Mouse (Mus musculus): ENCODE data around the gene Plekhd1.

Gene Plekhd1

GRCm38 (mm10) chr12:80699144-80699531 is 6.7 kb downstream of the Plekhd1 start:
- no peak for DNase-seq (ENCODE audit: low spot score)

DNA sequence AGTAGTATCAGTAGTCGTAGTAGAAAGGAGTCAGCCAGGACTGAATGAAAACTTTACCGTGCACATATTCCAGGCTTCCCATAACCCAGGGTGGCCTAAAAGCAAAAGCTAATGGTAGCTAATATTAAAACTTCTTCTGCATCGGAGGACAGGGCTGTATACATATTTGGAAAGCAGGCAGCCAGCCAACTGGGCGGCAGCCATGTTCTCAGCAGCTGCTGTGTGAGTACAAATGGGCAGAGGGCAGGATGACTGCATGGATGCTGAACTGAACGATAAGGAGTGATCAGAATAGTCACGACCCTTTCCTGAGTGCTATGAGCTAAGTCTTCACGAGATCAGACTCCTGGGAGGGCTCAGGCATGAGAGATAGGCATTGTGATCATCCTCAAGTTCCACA is 8.9 kb downstream of the Plekhd1 start:
- no peak for DNase-seq (ENCODE audit: low spot score)

DNA sequence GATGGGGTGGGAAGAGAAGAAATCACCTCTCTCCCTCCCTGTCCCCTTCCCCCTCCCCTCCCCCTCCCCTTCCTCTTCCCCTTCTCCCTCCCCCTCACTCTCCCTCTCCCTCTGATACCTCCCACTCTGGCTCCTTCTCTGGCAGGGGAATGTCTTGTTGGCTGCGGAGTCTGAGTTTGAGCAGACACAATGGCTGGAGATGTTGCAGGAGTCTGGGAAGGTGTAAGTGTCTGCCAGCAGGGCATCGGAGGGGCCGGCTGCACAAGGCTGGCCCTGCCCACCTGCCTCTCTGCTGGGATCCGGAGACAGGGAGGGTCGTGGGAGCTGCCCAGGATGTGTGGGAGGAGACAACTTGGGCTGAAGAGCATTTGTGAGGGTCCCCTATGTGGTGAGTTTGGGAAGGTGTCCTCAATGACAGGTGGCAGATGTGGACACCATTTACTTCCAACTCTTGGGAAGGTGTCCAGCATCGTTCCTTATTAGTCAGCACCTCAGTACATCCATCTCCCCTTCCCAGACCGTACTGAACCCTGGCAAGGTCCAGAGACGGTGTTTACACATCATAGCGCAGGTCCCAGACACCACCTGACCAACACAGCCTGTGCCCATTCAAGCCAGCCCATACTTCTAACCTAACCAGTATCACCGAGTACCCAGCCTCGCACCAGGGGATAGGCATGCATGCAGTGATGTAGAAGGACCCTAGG is 14.0 kb downstream of the Plekhd1 start:
- DNase-seq (ENCODE audit: low spot score), result no peak

DNA sequence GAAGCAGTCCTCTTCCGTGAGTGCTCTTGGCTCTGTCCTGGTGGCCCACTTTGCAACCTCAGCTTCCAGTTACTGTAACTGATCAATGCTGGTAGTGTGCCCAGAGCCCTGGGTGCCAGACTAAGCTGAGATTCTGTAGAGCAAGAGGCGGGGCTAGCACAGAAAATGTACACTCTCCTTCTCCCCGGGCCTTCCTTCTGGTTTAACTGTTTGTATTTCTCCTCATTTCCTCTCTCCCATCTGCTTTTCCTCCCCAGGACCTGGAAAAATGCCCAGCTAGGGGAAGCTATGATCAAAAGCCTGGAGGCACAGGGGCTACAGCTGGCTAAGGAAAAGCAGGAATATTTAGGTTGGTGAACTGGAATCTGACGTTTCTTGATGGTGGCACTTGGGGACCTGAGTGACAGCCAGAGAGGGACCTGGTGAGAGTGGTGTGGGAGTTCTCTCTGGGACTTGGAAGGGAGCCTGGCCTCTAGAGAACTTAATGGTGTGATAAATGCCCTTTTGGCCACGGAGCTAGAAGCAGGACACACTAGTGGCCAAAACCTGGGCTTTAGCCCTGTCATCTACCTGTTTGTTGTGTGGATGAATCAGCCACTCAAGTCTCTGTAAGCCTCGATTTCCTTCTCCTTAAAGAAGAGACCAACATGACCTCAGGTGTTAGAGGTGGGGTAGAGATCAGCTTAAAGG is 14.7 kb downstream of the Plekhd1 start:
- no peak for DNase-seq (ENCODE audit: low spot score)

DNA sequence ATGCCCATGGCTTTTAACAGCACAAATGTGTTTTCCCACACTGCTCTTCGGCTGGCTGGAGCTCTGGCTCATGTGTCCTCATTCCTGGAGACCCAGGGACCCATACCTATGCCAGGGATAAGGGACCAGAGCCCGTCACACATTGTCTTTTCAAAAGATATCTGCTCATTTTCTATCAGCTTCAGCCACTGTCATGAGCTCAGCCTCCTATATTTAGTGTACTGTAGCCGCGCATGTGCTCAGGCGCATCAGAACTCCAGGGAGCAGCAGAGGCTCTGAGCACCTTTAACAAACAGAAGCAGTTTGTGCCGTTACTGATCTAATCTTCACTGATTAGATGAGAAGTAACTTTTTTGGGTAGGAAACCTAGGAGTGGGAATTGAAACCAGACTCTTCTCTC is 23.5 kb downstream of the Plekhd1 start:
- DNase-seq (ENCODE audit: low spot score), result no peak

DNA sequence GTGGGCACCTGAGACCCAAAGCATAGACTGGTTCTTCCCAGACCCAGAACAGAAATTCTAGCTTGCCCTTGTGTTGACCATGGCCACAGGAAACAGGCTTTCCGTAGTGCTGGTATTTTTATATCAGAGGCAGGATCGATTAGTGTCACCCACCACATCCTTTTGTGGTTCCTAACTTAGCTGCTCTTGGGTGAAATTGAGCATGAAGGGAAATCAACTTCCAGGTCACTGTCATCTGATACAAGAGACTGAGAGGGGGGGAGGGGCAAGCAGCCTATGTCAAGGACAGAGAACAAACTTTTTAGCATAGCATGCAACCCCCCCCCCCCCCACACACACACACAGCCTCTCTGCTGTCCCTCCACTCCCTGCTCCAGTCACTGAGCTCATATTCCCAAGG is 26.8 kb downstream of the Plekhd1 start:
- no peak for DNase-seq (ENCODE audit: low spot score)

- DNase-seq (ENCODE audit: low spot score), result no peak
Observed at GRCm38 (mm10) chr12:80720507-80720906, 28.1 kb downstream of the Plekhd1 start.

DNA sequence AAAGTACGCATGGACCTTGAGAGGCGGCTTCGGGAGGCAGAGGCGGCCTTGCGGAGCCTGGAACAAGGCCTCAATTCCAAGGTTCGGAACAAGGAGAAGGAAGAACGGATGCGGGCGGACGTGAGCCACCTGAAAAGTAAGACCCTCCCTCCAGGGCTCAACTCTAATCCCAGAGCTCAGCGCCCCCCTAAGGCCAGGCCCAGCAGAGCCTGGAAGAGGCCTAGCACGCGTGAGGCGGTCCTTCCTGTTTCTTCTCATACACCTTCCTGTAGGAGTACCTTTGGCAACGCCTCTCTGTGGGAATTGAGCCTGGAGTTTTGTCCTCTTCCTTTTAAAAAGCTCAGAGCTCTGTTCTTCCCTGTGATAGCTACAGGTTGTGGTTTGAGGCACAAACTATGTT is 29.1 kb downstream of the Plekhd1 start:
- DNase-seq (ENCODE audit: low spot score), result no peak

GRCm38 (mm10) chr12:80724853-80725559 is 32.6 kb downstream of the Plekhd1 start:
- peak; percentile 82 for DNase-seq (ENCODE audit: low spot score)

GRCm38 (mm10) chr12:80728207-80728606 is 35.8 kb downstream of the Plekhd1 start:
- no peak for DNase-seq (ENCODE audit: low spot score)

DNA sequence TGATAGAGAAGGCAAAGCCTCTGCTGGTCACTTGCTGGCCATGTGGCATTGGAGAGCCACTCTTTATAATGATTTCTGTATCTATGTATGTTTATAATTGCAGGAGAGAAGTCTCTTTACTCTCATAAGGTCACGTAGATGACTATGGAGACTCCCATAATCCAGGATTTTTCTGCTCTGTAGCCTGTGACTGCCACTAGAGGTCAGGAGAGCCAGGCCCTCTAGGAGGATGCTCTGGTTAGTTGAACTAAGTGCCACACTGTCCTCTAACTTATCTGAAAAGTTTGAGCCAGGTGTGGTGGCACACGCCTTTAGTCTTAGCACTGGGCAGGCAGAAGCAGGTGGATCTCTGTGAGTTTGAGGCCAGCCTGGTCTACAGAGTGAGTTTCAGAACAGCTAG is 36.4 kb downstream of the Plekhd1 start:
- DNase-seq (ENCODE audit: low spot score), result no peak

GRCm38 (mm10) chr12:80729758-80730530 is 37.6 kb downstream of the Plekhd1 start:
- peak; percentile 69 for DNase-seq (ENCODE audit: low spot score)

GRCm38 (mm10) chr12:80730567-80730966 is 38.2 kb downstream of the Plekhd1 start:
- peak; percentile 41 for DNase-seq (ENCODE audit: low spot score)

DNA sequence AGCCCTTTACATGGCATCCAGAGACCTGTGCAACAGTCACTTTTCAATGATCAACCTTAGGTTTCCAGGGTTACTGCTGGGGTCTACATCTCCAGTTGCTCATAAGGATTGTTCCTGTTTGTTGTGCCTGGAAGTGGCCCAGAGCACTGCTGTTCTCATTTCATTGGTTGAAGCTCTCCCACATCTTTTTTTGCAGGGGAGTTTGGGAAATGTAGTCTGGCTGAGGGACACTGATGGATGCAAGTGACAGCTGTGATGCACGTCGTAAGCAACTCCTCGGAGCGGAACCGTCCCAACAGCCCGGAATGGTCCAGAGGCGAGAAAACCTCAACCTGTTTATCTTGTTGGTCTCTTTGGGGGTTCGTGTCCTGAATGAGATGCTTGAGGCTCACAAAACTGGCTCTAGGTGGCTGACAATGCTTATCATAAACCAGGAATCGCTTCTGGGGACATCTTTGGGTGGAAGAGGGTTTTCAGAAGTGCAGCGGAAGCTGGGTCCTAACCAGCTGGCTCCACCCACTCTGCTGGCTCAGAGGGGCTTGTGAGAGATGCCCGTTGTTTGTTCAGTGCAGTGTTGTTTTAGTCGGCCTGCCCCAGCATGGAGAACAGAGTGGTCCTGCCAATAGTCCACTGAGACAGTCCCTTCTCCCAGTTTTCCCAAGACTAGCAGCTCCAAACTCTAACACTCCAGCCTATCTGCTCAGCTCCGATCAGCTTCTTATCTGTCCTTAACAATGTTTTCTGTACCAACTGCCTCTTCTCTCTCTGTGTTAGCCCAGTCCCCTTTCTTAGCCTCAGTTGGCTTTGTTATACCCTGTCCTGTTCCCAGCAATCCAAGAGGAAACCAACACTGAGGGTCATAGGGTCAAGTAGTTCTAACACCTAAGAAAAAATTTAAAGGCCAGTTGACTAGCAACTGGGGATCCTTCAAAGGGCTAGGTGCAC is 42.4 kb downstream of the Plekhd1 start:
- no peak for DNase-seq (ENCODE audit: low spot score)

DNA sequence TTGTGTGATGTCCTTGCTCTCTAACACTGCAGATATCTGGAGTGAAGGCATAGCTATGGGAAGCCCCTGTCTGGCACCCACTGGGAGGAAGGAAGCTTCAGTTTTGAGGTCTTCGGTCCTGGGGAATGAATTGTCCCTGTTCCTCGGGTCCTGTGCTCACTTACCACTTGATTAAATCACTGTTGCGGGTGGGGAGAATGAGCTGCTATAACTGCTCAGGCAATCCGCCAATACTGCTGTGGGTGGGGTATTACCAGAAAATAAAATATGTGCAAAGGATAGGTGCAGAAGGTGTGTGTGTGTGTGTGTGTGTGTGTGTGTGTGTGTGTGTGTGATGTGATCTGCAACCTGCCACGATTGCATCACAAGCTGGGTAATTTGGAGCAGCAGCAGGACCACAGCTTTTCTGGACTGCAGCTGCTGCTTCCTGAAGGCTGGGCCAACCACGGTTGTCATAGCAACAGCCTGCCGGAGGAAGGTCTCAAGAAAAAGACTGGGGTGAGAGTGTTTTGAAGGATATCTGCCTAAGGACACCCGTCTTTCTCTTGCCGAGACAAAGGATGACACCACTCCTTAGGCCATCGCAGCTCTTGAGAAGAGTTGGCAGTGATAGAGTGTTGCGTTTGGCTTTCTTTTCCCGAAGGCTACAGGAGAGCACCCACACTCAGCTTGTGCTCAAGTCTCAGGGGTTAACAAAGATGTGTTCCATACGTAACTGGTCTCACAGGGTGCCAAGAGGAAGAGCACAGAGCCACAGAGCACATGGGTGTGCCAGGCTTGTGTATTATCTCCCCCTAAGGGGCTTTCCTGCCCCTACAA is 44.3 kb downstream of the Plekhd1 start:
- DNase-seq (ENCODE audit: low spot score), result no peak

- no peak for DNase-seq (ENCODE audit: low spot score)
Observed at GRCm38 (mm10) chr12:80737283-80737600, 44.9 kb downstream of the Plekhd1 start.

DNA sequence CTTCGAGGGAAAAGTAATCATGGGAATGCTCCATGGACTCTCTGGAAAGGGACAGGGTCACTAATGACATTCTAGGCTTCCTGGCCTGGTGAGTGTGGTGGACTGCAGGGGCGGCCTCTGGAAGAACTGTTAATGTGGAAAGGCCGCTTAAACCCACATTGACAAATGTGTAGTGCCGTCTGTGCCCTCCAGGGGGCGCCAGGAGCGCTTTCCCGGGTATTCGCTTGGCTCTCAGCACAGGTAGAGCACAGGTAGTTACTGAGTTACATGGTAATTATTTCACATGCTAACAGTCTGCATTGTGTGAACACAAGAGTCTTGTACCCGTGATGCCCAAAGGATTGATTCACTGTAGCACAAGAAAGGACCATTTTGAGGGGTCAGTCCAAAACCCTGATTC is 47.1 kb downstream of the Plekhd1 start:
- no peak for DNase-seq (ENCODE audit: low spot score)

- DNase-seq (ENCODE audit: low spot score), result no peak
Observed at GRCm38 (mm10) chr12:80744614-80745013, 52.2 kb downstream of the Plekhd1 start.

GRCm38 (mm10) chr12:80746031-80746813 is 53.8 kb downstream of the Plekhd1 start:
- DNase-seq (ENCODE audit: low spot score), result no peak

GRCm38 (mm10) chr12:80751556-80751955 is 59.2 kb downstream of the Plekhd1 start:
- no peak for DNase-seq (ENCODE audit: low spot score)

All from lung, postnatal 25 days (tissue).